Mouse (Mus musculus): Measurements from ENCODE around the gene Dnajc28. TPM values are rescaled to one million over a fixed set of nuclear protein-coding genes. Genes with fewer than 3 reads are reported as not detected.

Dnajc28 gene
- polyA plus RNA-seq, 1 experiment from 2014 or later, result 6.2 TPM

GRCm38 (mm10) chr16:91601081-91601480 lies 17.7 kb downstream of the Dnajc28 start:
- peaks cover 8% of the 10 kb centered on the region for H3K4me1 ChIP-seq
- ATAC-seq (ENCODE audit: low FRiP score), result no peak
- H3K4me2 ChIP-seq (replicated peaks), result no peak overlapping the region
- no peak overlapping the region for H3K27ac ChIP-seq
- WGBS, result 81% methylated on average over 4 of the region's 4 CpGs
- H3K9ac ChIP-seq, result no peak overlapping the region
- no peaks in the 10 kb centered on the region for H3K36me3 ChIP-seq
- H3K9me3 ChIP-seq (replicated peaks), result no peaks in the 10 kb centered on the region
- H3K27me3 ChIP-seq, result peaks cover 7% of the 10 kb centered on the region
- no peak overlapping the region for H3K4me3 ChIP-seq

DNA sequence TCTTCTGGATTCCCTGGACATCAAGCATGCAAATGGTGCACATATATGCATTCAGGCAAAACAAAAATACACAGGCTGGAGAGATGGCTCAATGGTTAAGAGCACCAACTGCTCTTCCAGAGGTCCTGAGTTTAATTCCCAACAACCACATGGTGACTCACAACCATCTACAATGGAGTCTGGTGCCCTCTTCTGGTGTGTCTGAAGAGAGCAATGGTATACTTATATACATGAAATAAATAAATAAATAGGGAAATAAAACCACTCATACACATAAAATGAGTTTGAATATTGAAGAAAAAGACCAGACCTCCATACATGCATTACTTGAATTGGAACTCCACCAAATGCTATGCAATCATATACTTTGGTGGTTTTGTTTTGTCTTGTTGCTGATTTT lies 19.6 kb downstream of the Dnajc28 start:
- H3K36me3 ChIP-seq, result no peaks in the 10 kb centered on the region
- H3K27me3 ChIP-seq, result peaks cover 7% of the 10 kb centered on the region
- H3K4me2 ChIP-seq (replicated peaks), result no peak overlapping the region
- H3K27ac ChIP-seq, result no peak overlapping the region
- H3K4me1 ChIP-seq, result peaks cover 8% of the 10 kb centered on the region
- no peak for ATAC-seq (ENCODE audit: low FRiP score)
- H3K9me3 ChIP-seq (replicated peaks), result no peaks in the 10 kb centered on the region
- no peak overlapping the region for H3K4me3 ChIP-seq
- no peak overlapping the region for H3K9ac ChIP-seq

DNA sequence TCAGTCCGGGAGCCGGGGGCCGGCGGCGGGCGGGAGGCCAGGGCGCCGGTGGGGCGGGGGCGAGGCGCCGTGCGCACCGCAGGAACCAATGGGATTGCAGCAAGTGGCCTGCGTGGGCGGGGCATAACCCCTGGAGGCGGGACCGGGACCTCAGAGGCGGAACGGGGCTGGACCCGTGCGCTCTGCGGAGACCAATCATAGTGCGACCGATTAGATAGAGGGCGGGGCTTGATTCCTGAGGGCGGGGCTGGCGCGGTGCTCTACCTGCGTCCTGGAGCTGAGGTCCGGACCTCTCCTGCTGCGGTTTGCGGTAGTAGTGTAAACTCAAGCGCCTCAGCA lies 21.2 kb downstream of the Dnajc28 start, which contains the start of gene Tmem50b:
Gene Tmem50b, minus strand, starts transcription at position 129 of the 339 bp plus-strand sequence.
- WGBS, result under 1% methylated on average over 34 of the region's 34 CpGs
- H3K27ac ChIP-seq, result peak within 1 kb of the TSS; percentile 64
- H3K4me2 ChIP-seq (replicated peaks), result peak within 1 kb of the TSS; percentile 91
- H3K27me3 ChIP-seq, result peaks cover 7% of the 10 kb centered on the region
- no peaks in the 10 kb centered on the region for H3K36me3 ChIP-seq
- H3K9ac ChIP-seq, result peak within 1 kb of the TSS; percentile 87
- H3K9me3 ChIP-seq (replicated peaks), result no peaks in the 10 kb centered on the region
- peaks cover 10% of the 10 kb centered on the region for H3K4me1 ChIP-seq
- H3K4me3 ChIP-seq, result peak within 1 kb of the TSS; percentile 89
- peak; percentile 100 for ATAC-seq (ENCODE audit: low FRiP score)

DNA sequence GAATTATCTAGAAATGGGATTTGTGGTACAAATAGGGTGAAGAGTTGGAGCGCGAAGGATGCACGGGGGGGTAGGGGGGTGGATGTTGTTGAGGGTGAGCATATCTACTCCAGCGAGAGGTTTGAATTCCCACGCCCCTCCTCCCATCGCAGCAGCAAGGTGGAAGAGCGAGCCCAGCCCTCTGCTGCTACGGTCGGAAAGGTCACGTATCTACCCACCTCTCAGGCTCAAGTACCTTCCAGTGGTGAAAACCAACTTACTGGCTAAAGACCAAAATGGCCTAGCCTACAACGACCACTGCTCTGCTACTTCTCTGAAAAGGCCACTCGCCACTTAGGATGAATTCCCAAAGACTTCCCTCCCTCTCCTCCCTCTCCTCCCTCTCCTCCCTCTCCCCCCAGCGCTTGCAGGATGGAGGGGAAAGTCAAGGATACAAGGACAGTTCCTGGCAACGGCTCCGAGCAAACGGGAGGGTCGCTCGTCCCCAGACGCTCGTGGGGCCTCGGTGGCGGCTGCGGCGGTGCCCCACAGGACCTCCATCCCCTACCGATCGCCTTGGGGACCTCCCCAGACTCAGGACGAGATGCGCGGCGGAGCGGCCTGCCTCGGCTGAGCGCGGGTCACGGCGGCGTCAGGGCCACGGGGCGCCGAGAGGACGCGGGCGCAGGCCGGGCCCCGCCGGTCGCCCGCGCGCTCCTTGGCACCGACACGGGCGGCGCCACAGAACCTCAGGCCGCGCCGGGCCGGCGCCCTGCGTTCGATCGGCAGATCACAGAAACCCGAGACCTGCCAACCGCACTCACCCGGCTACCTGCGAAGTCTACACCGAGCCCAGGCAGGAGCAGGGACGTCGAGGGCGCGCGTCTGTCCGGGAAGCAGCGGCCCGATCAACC lies 21.8 kb downstream of the Dnajc28 start:
- Histone ChIP-seq H3K27ac (peak overlapping the region; percentile 64), H3K9me3 (replicated peaks) (no peaks in the 10 kb centered on the region), H3K4me3 (peak overlapping the region; percentile 89), H3K36me3 (no peaks in the 10 kb centered on the region), H3K4me1 (peaks cover 15% of the 10 kb centered on the region), H3K27me3 (peaks cover 7% of the 10 kb centered on the region), H3K9ac (peak overlapping the region; percentile 87), H3K4me2 (replicated peaks) (peak overlapping the region; percentile 91)
- ATAC-seq (ENCODE audit: low FRiP score), result no peak
- WGBS, result under 1% methylated on average over 72 of the region's 75 CpGs

DNA sequence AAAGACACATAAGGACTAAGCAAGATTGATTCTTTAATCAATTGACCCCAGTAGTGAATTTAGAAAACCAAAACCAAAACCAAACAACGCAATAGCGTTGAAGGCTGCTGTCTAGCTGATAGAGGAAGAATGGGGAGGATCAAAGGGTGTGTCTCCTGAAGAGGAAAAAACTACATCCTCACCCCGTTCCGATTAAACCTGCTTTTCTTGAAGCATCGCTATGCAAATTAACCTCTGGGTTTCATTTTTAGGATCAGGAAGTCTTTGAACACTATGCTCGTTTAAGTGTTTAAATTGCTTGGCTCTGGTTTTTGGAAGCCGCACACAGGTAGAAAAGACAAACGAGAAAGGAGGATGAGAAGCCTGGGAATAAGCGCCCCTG lies 22.4 kb downstream of the Dnajc28 start:
- Histone ChIP-seq H3K9me3 (replicated peaks) (no peaks in the 10 kb centered on the region), H3K4me1 (peaks cover 16% of the 10 kb centered on the region), H3K4me2 (replicated peaks) (peak overlapping the region; percentile 91), H3K9ac (peak overlapping the region; percentile 87), H3K4me3 (peak overlapping the region; percentile 89), H3K36me3 (no peaks in the 10 kb centered on the region), H3K27me3 (peaks cover 7% of the 10 kb centered on the region), H3K27ac (no peak overlapping the region)
- 24% methylated on average over 9 of the region's 9 CpGs for WGBS
- no peak for ATAC-seq (ENCODE audit: low FRiP score)

DNA sequence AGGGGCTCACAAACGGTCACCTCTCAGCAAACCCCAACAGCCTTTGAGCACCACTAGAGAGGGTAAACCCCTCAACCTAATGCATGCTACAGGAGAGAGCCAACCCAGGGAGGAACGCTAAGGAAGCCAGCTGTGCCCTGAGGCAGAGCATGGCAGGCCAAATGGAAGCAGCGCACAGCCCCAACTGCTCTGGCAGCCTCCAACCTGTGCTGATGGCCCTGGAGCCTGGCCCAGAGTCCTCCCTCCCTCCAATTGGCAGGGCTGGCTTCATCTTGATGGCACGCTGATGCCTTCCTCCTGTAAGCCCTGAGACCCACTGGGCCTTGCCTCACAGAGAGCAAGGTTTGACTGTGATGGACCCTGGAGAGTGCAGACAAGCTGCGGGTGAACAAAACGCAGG lies 23.8 kb downstream of the Dnajc28 start:
- no peaks in the 10 kb centered on the region for H3K9me3 ChIP-seq (replicated peaks)
- no peak overlapping the region for H3K9ac ChIP-seq
- no peaks in the 10 kb centered on the region for H3K36me3 ChIP-seq
- no peak overlapping the region for H3K4me3 ChIP-seq
- H3K27me3 ChIP-seq, result peaks cover 7% of the 10 kb centered on the region
- H3K27ac ChIP-seq, result no peak overlapping the region
- H3K4me1 ChIP-seq, result peaks cover 16% of the 10 kb centered on the region
- ATAC-seq (ENCODE audit: low FRiP score), result no peak
- 87% methylated on average over 6 of the region's 6 CpGs for WGBS
- H3K4me2 ChIP-seq (replicated peaks), result no peak overlapping the region

- H3K4me1 ChIP-seq, result peaks cover 19% of the 10 kb centered on the region
- no peaks in the 10 kb centered on the region for H3K36me3 ChIP-seq
- H3K27ac ChIP-seq, result no peak overlapping the region
- H3K9me3 ChIP-seq (replicated peaks), result no peaks in the 10 kb centered on the region
- H3K4me3 ChIP-seq, result no peak overlapping the region
- H3K27me3 ChIP-seq, result no peaks in the 10 kb centered on the region
- no peak overlapping the region for H3K4me2 ChIP-seq (replicated peaks)
- WGBS, result 79% methylated on average over 3 of the region's 3 CpGs
- no peak overlapping the region for H3K9ac ChIP-seq
- no peak for ATAC-seq (ENCODE audit: low FRiP score)
These were observed 25.6 kb downstream of the Dnajc28 start for GRCm38 (mm10) chr16:91593262-91593661.

DNA sequence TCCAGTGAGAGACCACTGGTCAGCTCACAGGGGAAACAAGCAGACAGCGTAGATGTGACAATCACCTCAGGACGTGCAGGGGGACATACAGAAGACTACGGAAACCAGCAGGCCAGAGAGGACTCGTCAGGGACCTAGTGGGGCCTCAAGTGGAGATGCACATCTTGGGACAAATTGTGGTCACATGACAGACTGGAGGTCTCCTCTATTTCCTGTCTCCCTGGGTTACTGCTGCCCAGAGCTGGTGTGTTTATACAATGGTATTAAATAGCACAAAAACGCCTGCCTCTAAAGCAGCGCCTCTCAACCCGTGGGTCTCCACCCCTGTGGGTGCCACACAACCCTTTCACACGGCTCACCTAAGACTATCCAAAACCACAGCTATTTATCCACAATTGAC lies 26.7 kb downstream of the Dnajc28 start:
- Histone ChIP-seq H3K27ac (no peak overlapping the region), H3K4me3 (no peak overlapping the region), H3K9me3 (replicated peaks) (no peaks in the 10 kb centered on the region), H3K36me3 (no peaks in the 10 kb centered on the region), H3K4me1 (peaks cover 19% of the 10 kb centered on the region), H3K9ac (no peak overlapping the region), H3K4me2 (replicated peaks) (no peak overlapping the region), H3K27me3 (no peaks in the 10 kb centered on the region)
- WGBS, result 74% methylated on average over 8 of the region's 8 CpGs
- no peak for ATAC-seq (ENCODE audit: low FRiP score)

GRCm38 (mm10) chr16:91588703-91589102 lies 30.1 kb downstream of the Dnajc28 start:
- Histone ChIP-seq H3K4me1 (peaks cover 9% of the 10 kb centered on the region), H3K9me3 (replicated peaks) (no peaks in the 10 kb centered on the region), H3K27ac (no peak overlapping the region), H3K27me3 (no peaks in the 10 kb centered on the region), H3K9ac (no peak overlapping the region), H3K4me2 (replicated peaks) (no peak overlapping the region), H3K4me3 (no peak overlapping the region), H3K36me3 (peaks cover 7% of the 10 kb centered on the region; the same call in 1 of the 2 replicates)
- ATAC-seq (ENCODE audit: low FRiP score), result no peak
- 90% methylated on average over 3 of the region's 3 CpGs for WGBS

- Histone ChIP-seq H3K9me3 (replicated peaks) (no peaks in the 10 kb centered on the region), H3K4me1 (peaks cover 9% of the 10 kb centered on the region; the same call in 1 of the 2 replicates), H3K27ac (no peak overlapping the region), H3K9ac (no peak overlapping the region), H3K36me3 (peaks cover 9% of the 10 kb centered on the region; the same call in 1 of the 2 replicates), H3K27me3 (no peaks in the 10 kb centered on the region), H3K4me3 (no peak overlapping the region), H3K4me2 (replicated peaks) (no peak overlapping the region)
- WGBS, result 58% methylated on average over 6 of the region's 6 CpGs
- ATAC-seq (ENCODE audit: low FRiP score), result no peak
These were observed 30.9 kb downstream of the Dnajc28 start for GRCm38 (mm10) chr16:91587730-91588453.

DNA sequence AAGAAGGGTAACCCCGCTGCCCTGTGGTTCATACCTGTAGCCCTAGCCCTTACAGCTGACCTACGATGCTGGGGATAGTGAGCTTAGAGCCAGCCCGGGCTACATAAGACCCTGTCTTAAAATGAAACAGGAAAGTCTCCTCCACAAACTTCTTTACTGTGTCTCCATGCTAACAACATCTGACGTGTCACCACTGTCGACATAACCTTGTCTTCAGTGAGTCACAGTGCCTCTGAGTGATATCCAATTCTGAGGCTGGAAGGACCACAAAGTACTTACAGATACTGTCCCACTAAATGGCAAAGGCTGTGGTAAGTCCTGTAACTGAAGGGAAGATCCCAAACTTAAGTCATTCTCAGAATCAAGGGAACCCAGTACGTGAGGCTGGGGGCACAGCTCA lies 32.6 kb downstream of the Dnajc28 start:
- ATAC-seq (ENCODE audit: low FRiP score), result no peak
- 88% methylated on average over 6 of the region's 6 CpGs for WGBS
- H3K9me3 ChIP-seq (replicated peaks), result no peaks in the 10 kb centered on the region
- H3K27ac ChIP-seq, result no peak overlapping the region
- peaks cover 17% of the 10 kb centered on the region for H3K36me3 ChIP-seq
- no peak overlapping the region for H3K4me3 ChIP-seq
- H3K4me2 ChIP-seq (replicated peaks), result no peak overlapping the region
- H3K9ac ChIP-seq, result no peak overlapping the region
- no peaks in the 10 kb centered on the region for H3K27me3 ChIP-seq
- peaks cover 4% of the 10 kb centered on the region; the same call in 1 of the 2 replicates for H3K4me1 ChIP-seq

DNA sequence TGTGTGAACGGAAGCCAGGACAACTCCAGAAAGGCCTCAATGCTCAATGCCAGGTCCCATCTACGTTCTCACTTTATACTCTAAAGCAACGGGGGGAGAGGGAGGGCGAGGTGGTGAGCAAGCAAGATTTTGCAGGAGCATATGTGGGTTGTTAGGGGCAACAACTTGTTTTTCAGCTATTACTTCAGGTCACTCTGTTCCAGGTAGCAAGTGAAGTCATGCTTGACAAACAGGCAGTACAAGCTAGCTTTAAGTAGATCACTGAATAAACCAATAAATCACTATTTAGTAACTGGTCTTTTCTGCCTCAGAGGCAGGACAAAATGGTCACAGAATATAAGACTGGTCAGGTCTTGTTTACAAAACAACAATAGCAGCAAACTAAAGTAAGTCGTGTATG lies 33.2 kb downstream of the Dnajc28 start:
- H3K4me1 ChIP-seq, result peaks cover 4% of the 10 kb centered on the region; the same call in 1 of the 2 replicates
- no peak overlapping the region for H3K27ac ChIP-seq
- no peak overlapping the region for H3K4me2 ChIP-seq (replicated peaks)
- no peak overlapping the region for H3K9ac ChIP-seq
- no peaks in the 10 kb centered on the region for H3K9me3 ChIP-seq (replicated peaks)
- H3K27me3 ChIP-seq, result no peaks in the 10 kb centered on the region
- H3K4me3 ChIP-seq, result no peak overlapping the region
- WGBS, result 89% methylated on average over 5 of the region's 5 CpGs
- peaks cover 24% of the 10 kb centered on the region for H3K36me3 ChIP-seq
- ATAC-seq (ENCODE audit: low FRiP score), result no peak
